ENCODE assay signal across 12 mouse cellular contexts in the genomic region with DNA sequence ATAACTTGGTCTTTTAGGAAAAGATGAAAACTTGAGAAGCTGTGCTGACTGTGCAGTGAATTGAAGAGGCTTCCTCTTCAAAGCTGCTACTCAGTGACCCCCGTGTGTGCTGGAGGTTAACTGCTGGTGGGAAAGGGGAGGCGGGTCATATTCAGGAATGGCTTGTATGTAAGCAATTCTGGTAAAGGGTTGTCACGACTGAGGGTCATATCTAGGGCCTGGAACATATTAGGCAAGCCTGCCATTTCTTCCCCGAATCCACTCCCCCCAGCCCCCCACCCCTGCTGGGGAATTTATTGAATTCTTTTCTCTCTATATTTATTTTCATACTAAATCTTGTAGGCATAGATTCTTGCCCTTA. TPM values are rescaled to one million over a fixed set of nuclear protein-coding genes. Genes with fewer than 3 reads are reported as not detected.
DNase-seq lines count a peak whose midpoint lies in the region; ATAC-seq and TF ChIP-seq lines count a peak whose summit lies in the region.
"Had no signal": no experiment of that assay in that cellular context is flagged by ENCODE, and none has a peak within 500 bp of the region (broad histone marks: within the 10 kb centered on the region; RNA-seq: fewer than 3 reads in every experiment).

No protein-coding gene starts in this region.

- H3K9me3 ChIP-seq in embryonic facial prominence, embryonic 13.5 days = no peaks in the 10 kb centered on the region
- H3K9me3 ChIP-seq in liver, embryonic 12.5 days (replicated peaks) = no peaks in the 10 kb centered on the region
- H3K9me3 ChIP-seq: hindbrain, embryonic 12.5 days had no signal

- peak; percentile 79 for DNase-seq in embryo, embryonic 10 days (ENCODE audit: low spot score)
- DNase-seq in embryo, embryonic 9.5 days (ENCODE audit: extremely low spot score) = no peak
- DNase-seq in liver, adult 2 months (ENCODE audit: extremely low read depth, low read depth, low spot score) = peak; percentile 21
- no peak for DNase-seq in liver
- no peak for DNase-seq in left cerebral cortex, postnatal 4 days
- no peak for DNase-seq in adrenal gland, postnatal 10 days
- DNase-seq: adrenal gland, postnatal 25 days; cerebellum, postnatal 25 days; lung, adult 2 months had no signal

- H3K4me1 ChIP-seq in liver, adult 2 months (ENCODE audit: control insufficient read depth, insufficient read depth, low read length) = peaks cover 1% of the 10 kb centered on the region; the same call in 1 of the 2 replicates
- H3K4me1 ChIP-seq in embryonic facial prominence, embryonic 13.5 days = peaks cover 15% of the 10 kb centered on the region
- H3K4me1 ChIP-seq in liver, embryonic 12.5 days = peaks cover 32% of the 10 kb centered on the region

- 61% methylated on average over 4 of the region's 4 CpGs for WGBS in liver, adult 2 months
- 14% methylated on average over 4 of the region's 4 CpGs for WGBS in embryonic facial prominence, embryonic 13.5 days
- WGBS in liver, embryonic 12.5 days (ENCODE audit: insufficient replicate concordance) = 44% methylated on average over 4 of the region's 4 CpGs

- H3K9ac ChIP-seq in liver, adult 2 months (ENCODE audit: low read depth, low read length) = no peak overlapping the region
- H3K9ac ChIP-seq in embryonic facial prominence, embryonic 13.5 days = no peak overlapping the region
- no peak overlapping the region for H3K9ac ChIP-seq in liver, embryonic 12.5 days
- H3K9ac ChIP-seq: hindbrain, embryonic 12.5 days had no signal

- H3K27me3 ChIP-seq in liver, adult 2 months (ENCODE audit: control insufficient read depth, insufficient read depth, low read length) = no peaks in the 10 kb centered on the region
- H3K27me3 ChIP-seq in embryonic facial prominence, embryonic 13.5 days = no peaks in the 10 kb centered on the region
- no peaks in the 10 kb centered on the region for H3K27me3 ChIP-seq in liver, embryonic 12.5 days (replicated peaks)
- H3K27me3 ChIP-seq: hindbrain, embryonic 12.5 days had no signal

- H3K36me3 ChIP-seq in liver, adult 2 months (ENCODE audit: control insufficient read depth, insufficient read depth, low read length) = no peaks in the 10 kb centered on the region
- H3K36me3 ChIP-seq in embryonic facial prominence, embryonic 13.5 days = no peaks in the 10 kb centered on the region
- no peaks in the 10 kb centered on the region for H3K36me3 ChIP-seq in liver, embryonic 12.5 days
- H3K36me3 ChIP-seq: hindbrain, embryonic 12.5 days had no signal

- ATAC-seq in embryonic facial prominence, embryonic 13.5 days (ENCODE audit: insufficient number of reproducible peaks, insufficient read depth, low FRiP score, low TSS enrichment, low read depth) = no peak
- no peak for ATAC-seq in liver, embryonic 12.5 days

- peak overlapping the region; percentile 44; the same call in 1 of the 2 replicates for H3K27ac ChIP-seq in liver, adult 2 months (replicated peaks; ENCODE audit: insufficient read depth, low read depth, low read length)
- peak overlapping the region; percentile 73 for H3K27ac ChIP-seq in embryonic facial prominence, embryonic 13.5 days
- peak overlapping the region; percentile 45 for H3K27ac ChIP-seq in liver, embryonic 12.5 days
- H3K27ac ChIP-seq: hindbrain, embryonic 12.5 days had no signal

- peak overlapping the region; percentile 21 for H3K4me2 ChIP-seq in embryonic facial prominence, embryonic 13.5 days
- 0 out of 2 replicates have a peak overlapping the region, but pooled peaks have one; percentile 24 for H3K4me2 ChIP-seq in liver, embryonic 12.5 days
- H3K4me2 ChIP-seq: hindbrain, embryonic 12.5 days had no signal

- intact Hi-C loops in left cerebral cortex, postnatal 4 days (cut with DNase I) = no loop called here

- H3K79me2 ChIP-seq in liver, adult 2 months (ENCODE audit: control insufficient read depth, insufficient read depth, low read length) = no peaks in the 10 kb centered on the region

- H3K4me3 ChIP-seq in liver, adult 2 months (ENCODE audit: insufficient read depth, low read depth, low read length) = no peak overlapping the region
- H3K4me3 ChIP-seq in embryonic facial prominence, embryonic 13.5 days = no peak overlapping the region
- no peak overlapping the region for H3K4me3 ChIP-seq in liver, embryonic 12.5 days
- H3K4me3 ChIP-seq: hindbrain, embryonic 12.5 days had no signal

- no peak for TF ChIP-seq CTCF in liver, adult 2 months (IDR thresholded peaks at IDR 0.05; ENCODE audit: low read depth, low read length)

- no peak for TF ChIP-seq POLR2A in liver, adult 2 months (IDR thresholded peaks at IDR 0.05; ENCODE audit: extremely low read depth, insufficient read depth, low read length)

RNA-seq across cellular contexts. Expression of a gene that starts 46.7 kb away (rescaled TPM):
- 70.2 and 82.8 TPM in 2 replicates for total RNA-seq in liver, adult 2 months (2014; rRNA removed)
- polyA plus RNA-seq in liver, adult 2 months (2012; rRNA removed) = 16.0 and 18.9 TPM in 2 replicates
- polyA plus RNA-seq in embryonic facial prominence, embryonic 13.5 days (2015; fragmentation: Nextera tagmentation; extraction: Ambion mirVana) = 28.1 and 36.9 TPM in 2 replicates
- 10.1 and 11.1 TPM in 2 replicates for polyA plus RNA-seq in liver, embryonic 12.5 days (2016; fragmentation: Nextera tagmentation; extraction: Ambion mirVana)
- 10 to 100 TPM; 60.0 to 61.0 TPM for total RNA-seq in left cerebral cortex, postnatal 4 days (2021)
- 100 to 1,000 TPM; 261 TPM for total RNA-seq in adrenal gland, postnatal 10 days (2021)

Comparison
In these comparisons a context has a peak if more than half of its experiments do, and no peak if none do; other contexts are left out.
1. DNase-seq: peak in embryo, embryonic 10 days (single experiment) and liver, adult 2 months (single experiment); none in embryo, embryonic 9.5 days (single experiment), liver (single experiment), left cerebral cortex, postnatal 4 days (single experiment) and adrenal gland, postnatal 10 days (single experiment).
2. Peak in every context shown above with its lines, with median percentiles within 50 percentile points of each other: H3K27ac ChIP-seq.